Mouse (Mus musculus) intestine, postnatal 0 days (tissue): ENCODE measurements at regions not wholly inside any gene's neighbourhood (a gene's known extent, or its start where the extent isn't known, plus 50 kb on each side); places are given as distances from the start of the nearest gene placed in this dataset.

Experiments
- ATAC-seq: fragments of 200-750 bp; cut with Nextera tagmentation; 2 replicates; pipeline ENCODE4 v1.8.0; 2017; ENCODE audit warnings: mild to moderate bottlenecking, moderate TSS enrichment, moderate library complexity
- H3K27ac ChIP-seq: fragments of 300-500 bp; sonication (generic); 2 replicates; pipeline ENCODE4 v1.5.1; 2014; ENCODE audit warnings: mild to moderate bottlenecking, low read depth, low read length, moderate library complexity
- H3K27me3 ChIP-seq: fragments of 300-500 bp; sonication (generic); replicated peaks from 2 replicates; pipeline ENCODE4 v1.6.1; 2014; ENCODE audit warnings: low read length, mixed read lengths; ENCODE audit not compliant: control insufficient read depth, insufficient read depth
- H3K36me3 ChIP-seq: fragments of 300-500 bp; sonication (generic); 2 replicates; pipeline ENCODE4 v1.6.1; 2014; ENCODE audit warnings: mild to moderate bottlenecking, moderate library complexity; ENCODE audit not compliant: control insufficient read depth, insufficient read depth
- H3K4me1 ChIP-seq: fragments of 300-500 bp; sonication (generic); replicated peaks from 2 replicates; pipeline ENCODE4 v1.6.1; 2014; ENCODE audit warnings: antibody characterized with exemption, low read length, mixed read lengths; ENCODE audit not compliant: control insufficient read depth, insufficient read depth
- H3K4me2 ChIP-seq: fragments of 300-500 bp; sonication (generic); replicated peaks from 2 replicates; pipeline ENCODE4 v1.6.1; 2014; ENCODE audit warnings: low read depth, mild to moderate bottlenecking, moderate library complexity
- H3K4me3 ChIP-seq: fragments of 300-500 bp; sonication (generic); 2 replicates; pipeline ENCODE4 v1.5.1; 2014; ENCODE audit warnings: low read depth, low read length
- H3K9ac ChIP-seq: fragments of 300-500 bp; sonication (generic); 2 replicates; pipeline ENCODE4 v1.6.1; 2014; ENCODE audit warnings: mild to moderate bottlenecking, low read depth, low read length
- H3K9me3 ChIP-seq: fragments of 300-500 bp; sonication (generic); 2 replicates; pipeline ENCODE4 v1.6.1; 2016; ENCODE audit warnings: mixed run types; ENCODE audit not compliant: control insufficient read depth
- CTCF ChIP-seq: sonication (generic); IDR thresholded peaks from 2 replicates; pipeline ENCODE4 v1.5.1; 2016; ENCODE audit warnings: low read depth, mild to moderate bottlenecking, control low read depth, antibody characterized with exemption, moderate library complexity
- WGBS: fragments of 180-500 bp; shearing (Covaris S2); extraction: QIAGEN DNeasy Blood & Tissue Kit; methylation state at CpG from one replicate; pipeline ENCODE4 v1.1.7; 2014; 5-methylcytosine and 5-hydroxymethylcytosine counted together

- no peak overlapping the region for H3K27ac ChIP-seq
- H3K27me3 ChIP-seq, result no peaks in the 10 kb centered on the region
- no peaks in the 10 kb centered on the region for H3K36me3 ChIP-seq
- no peaks in the 10 kb centered on the region for H3K9me3 ChIP-seq
- no peaks in the 10 kb centered on the region for H3K4me1 ChIP-seq
- no peak overlapping the region for H3K9ac ChIP-seq
- no peak overlapping the region for H3K4me2 ChIP-seq
- ATAC-seq, result peak; percentile 38; the same call in 1 of the 2 replicates
- no peak for TF ChIP-seq CTCF
- 56% methylated on average over 6 of the region's 6 CpGs for WGBS
- no peak overlapping the region for H3K4me3 ChIP-seq
Measured at GRCm38 (mm10) chr5:51799371-51800035, 232.0 kb upstream of the Ppargc1a start.

- TF ChIP-seq CTCF, result no peak
- Histone ChIP-seq H3K4me2 (no peak overlapping the region), H3K27me3 (no peaks in the 10 kb centered on the region), H3K4me3 (no peak overlapping the region), H3K27ac (no peak overlapping the region), H3K4me1 (no peaks in the 10 kb centered on the region), H3K9me3 (no peaks in the 10 kb centered on the region), H3K9ac (no peak overlapping the region), H3K36me3 (no peaks in the 10 kb centered on the region)
- WGBS, result 32% methylated on average over 6 of the region's 6 CpGs
- ATAC-seq, result no peak
Measured at GRCm38 (mm10) chr5:51794097-51794496, 226.6 kb upstream of the Ppargc1a start.

DNA sequence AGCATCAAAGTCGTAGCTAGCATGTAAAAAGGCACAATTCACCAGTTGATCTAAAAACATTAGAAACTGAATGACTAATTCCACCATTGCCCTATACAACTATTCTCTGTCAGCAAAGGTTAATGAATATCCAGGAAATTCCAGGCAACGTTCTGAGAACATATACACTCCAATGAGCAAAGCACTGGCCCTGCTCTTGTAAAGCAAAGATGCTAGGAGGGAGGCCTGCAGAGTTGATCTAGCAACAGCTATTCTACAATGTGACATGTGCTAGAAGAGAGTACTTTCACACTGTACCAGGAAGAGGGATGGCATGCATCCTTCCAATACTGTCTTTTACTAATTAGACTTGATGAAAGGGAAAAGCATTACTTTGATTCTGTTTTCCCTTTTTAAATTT is 225.4 kb upstream of the Ppargc1a start:
- 46% methylated on average over 2 of the region's 2 CpGs for WGBS
- ATAC-seq, result no peak
- Histone ChIP-seq H3K9ac (no peak overlapping the region), H3K4me2 (no peak overlapping the region), H3K36me3 (no peaks in the 10 kb centered on the region), H3K27me3 (no peaks in the 10 kb centered on the region), H3K4me1 (no peaks in the 10 kb centered on the region), H3K9me3 (no peaks in the 10 kb centered on the region), H3K4me3 (no peak overlapping the region), H3K27ac (no peak overlapping the region)
- TF ChIP-seq CTCF, result no peak

DNA sequence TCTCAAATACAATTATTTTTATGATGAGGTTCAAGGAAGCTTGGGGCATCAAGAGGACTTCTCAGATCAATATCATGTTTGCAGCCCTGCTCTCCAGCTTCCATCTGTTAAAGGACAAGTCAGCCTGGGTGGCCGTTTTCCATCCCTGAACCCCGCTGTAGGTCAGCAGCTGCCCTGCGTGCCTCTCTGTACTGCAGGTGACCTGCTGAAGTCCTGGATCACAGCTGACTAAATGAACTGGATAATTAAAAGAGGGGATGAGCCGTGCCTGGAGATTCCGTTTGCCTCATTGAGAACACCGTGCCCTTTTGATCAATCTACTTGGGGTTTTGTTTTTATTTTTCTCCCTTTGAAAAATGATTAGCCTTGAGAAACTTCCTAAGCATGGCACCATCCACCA is 221.2 kb upstream of the Ppargc1a start:
- Histone ChIP-seq H3K9me3 (no peaks in the 10 kb centered on the region), H3K27ac (no peak overlapping the region), H3K4me2 (no peak overlapping the region), H3K27me3 (no peaks in the 10 kb centered on the region), H3K4me1 (no peaks in the 10 kb centered on the region), H3K9ac (no peak overlapping the region), H3K36me3 (no peaks in the 10 kb centered on the region), H3K4me3 (no peak overlapping the region)
- 80% methylated on average over 6 of the region's 6 CpGs for WGBS
- no peak for ATAC-seq
- TF ChIP-seq CTCF, result no peak

- no peak for TF ChIP-seq CTCF
- Histone ChIP-seq H3K9me3 (no peaks in the 10 kb centered on the region), H3K4me3 (no peak overlapping the region), H3K36me3 (no peaks in the 10 kb centered on the region), H3K9ac (no peak overlapping the region), H3K4me1 (no peaks in the 10 kb centered on the region), H3K27me3 (no peaks in the 10 kb centered on the region), H3K27ac (no peak overlapping the region), H3K4me2 (no peak overlapping the region)
- 76% methylated on average over 5 of the region's 5 CpGs for WGBS
- no peak for ATAC-seq
Measured at GRCm38 (mm10) chr5:51783523-51783922, 216.0 kb upstream of the Ppargc1a start.

- no peaks in the 10 kb centered on the region for H3K36me3 ChIP-seq
- no peak overlapping the region for H3K4me3 ChIP-seq
- no peak for ATAC-seq
- H3K4me2 ChIP-seq, result no peak overlapping the region
- H3K9me3 ChIP-seq, result no peaks in the 10 kb centered on the region
- WGBS, result 88% methylated on average over 9 of the region's 9 CpGs
- no peak overlapping the region for H3K27ac ChIP-seq
- H3K9ac ChIP-seq, result no peak overlapping the region
- no peaks in the 10 kb centered on the region for H3K4me1 ChIP-seq
- no peaks in the 10 kb centered on the region for H3K27me3 ChIP-seq
- TF ChIP-seq CTCF, result no peak
Measured at GRCm38 (mm10) chr5:51783099-51783498, 215.6 kb upstream of the Ppargc1a start.
